Mouse (Mus musculus) c-Kit-negative CD71-positive TER-119-positive erythroid progenitor cells, embryonic 14.5 days (primary cell): Measurements from ENCODE around the gene Ttc16.
A peak's percentile ranks its signal among the peaks of the same experiment; 100 is the strongest.

ENCODE experiments used
- DNase-seq: peaks from one replicate; pipeline ENCODE4 v3.0.0-alpha.2; 2013; ENCODE audit warnings: low read depth, low spot score

The Ttc16 gene

GRCm38 (mm10) chr2:32775359-32776074 lies at the start of gene Ttc16, which contains the start of gene Ptrh1:
TSS of gene Ttc16 (minus strand) at chr2:32775633.
TSS of gene Ptrh1 (plus strand) at chr2:32775786.
- DNase-seq, result peak; percentile 90

GRCm38 (mm10) chr2:32824778-32825177 lies 49.3 kb upstream of the Ttc16 start:
- DNase-seq, result no peak

GRCm38 (mm10) chr2:32824181-32824580 lies 48.7 kb upstream of the Ttc16 start:
- no peak for DNase-seq

GRCm38 (mm10) chr2:32823579-32824154 lies 48.2 kb upstream of the Ttc16 start:
- no peak for DNase-seq

GRCm38 (mm10) chr2:32823153-32823552 lies 47.7 kb upstream of the Ttc16 start:
- no peak for DNase-seq

- DNase-seq, result no peak
Observed at GRCm38 (mm10) chr2:32822643-32823042, 47.2 kb upstream of the Ttc16 start.

- no peak for DNase-seq
Observed at GRCm38 (mm10) chr2:32821041-32821802, 45.8 kb upstream of the Ttc16 start.

GRCm38 (mm10) chr2:32818208-32818607 lies 42.8 kb upstream of the Ttc16 start:
- no peak for DNase-seq

GRCm38 (mm10) chr2:32817589-32817988 lies 42.2 kb upstream of the Ttc16 start:
- DNase-seq, result no peak

GRCm38 (mm10) chr2:32816946-32817581 lies 41.6 kb upstream of the Ttc16 start:
- no peak for DNase-seq

GRCm38 (mm10) chr2:32816497-32816896 lies 41.1 kb upstream of the Ttc16 start:
- no peak for DNase-seq

GRCm38 (mm10) chr2:32811959-32812358 lies 36.5 kb upstream of the Ttc16 start:
- no peak for DNase-seq

- DNase-seq, result no peak
Observed at GRCm38 (mm10) chr2:32808816-32809566, 33.6 kb upstream of the Ttc16 start.

GRCm38 (mm10) chr2:32798251-32798962 lies 23.0 kb upstream of the Ttc16 start:
- DNase-seq, result no peak

GRCm38 (mm10) chr2:32795748-32796418 lies 20.4 kb upstream of the Ttc16 start:
- no peak for DNase-seq

GRCm38 (mm10) chr2:32791297-32791696 lies 15.9 kb upstream of the Ttc16 start:
- DNase-seq, result no peak

- no peak for DNase-seq
Observed at GRCm38 (mm10) chr2:32788581-32788980, 13.1 kb upstream of the Ttc16 start.

GRCm38 (mm10) chr2:32787176-32787575 lies 11.7 kb upstream of the Ttc16 start:
- DNase-seq, result no peak

GRCm38 (mm10) chr2:32784048-32784681 lies 8.7 kb upstream of the Ttc16 start, which contains the start of gene Cfap157:
TSS of gene Cfap157 (minus strand) at chr2:32784428.
- no peak for DNase-seq

GRCm38 (mm10) chr2:32781710-32782109 lies 6.3 kb upstream of the Ttc16 start:
- no peak for DNase-seq
